Mouse (Mus musculus) liver, embryonic 16.5 days (tissue): ENCODE measurements at regions not wholly inside any gene's neighbourhood (a gene's known extent, or its start where the extent isn't known, plus 50 kb on each side); places are given as distances from the start of the nearest gene placed in this dataset.

Source experiments
- ATAC-seq: fragments of 200-750 bp; cut with Nextera tagmentation; 2 replicates; pipeline ENCODE4 v1.8.0; 2017; ENCODE audit warnings: low read depth, mild to moderate bottlenecking, moderate number of reproducible peaks, moderate library complexity
- H3K27ac ChIP-seq: fragments of 300-500 bp; sonication (generic); 2 replicates; pipeline ENCODE4 v1.5.1; 2014; ENCODE audit warnings: mild to moderate bottlenecking, low read length
- H3K27me3 ChIP-seq: fragments of 300-500 bp; sonication (generic); 2 replicates; pipeline ENCODE4 v1.6.1; 2014; ENCODE audit warnings: low read depth, low read length, mixed read lengths; ENCODE audit not compliant: control insufficient read depth, insufficient read depth
- H3K36me3 ChIP-seq: fragments of 300-500 bp; sonication (generic); 2 replicates; pipeline ENCODE4 v1.6.1; 2014; ENCODE audit warnings: mild to moderate bottlenecking; ENCODE audit not compliant: control insufficient read depth, insufficient read depth
- H3K4me1 ChIP-seq: fragments of 300-500 bp; sonication (generic); 2 replicates; pipeline ENCODE4 v1.6.1; 2014; ENCODE audit warnings: low read depth, low read length, mixed read lengths; ENCODE audit not compliant: control insufficient read depth
- H3K4me2 ChIP-seq: fragments of 300-500 bp; sonication (generic); 2 replicates; pipeline ENCODE4 v1.6.1; 2014; ENCODE audit warnings: low read depth, low read length, mixed read lengths
- H3K4me3 ChIP-seq: fragments of 300-500 bp; sonication (generic); 2 replicates; pipeline ENCODE4 v1.5.1; 2014; ENCODE audit warnings: low read depth, mild to moderate bottlenecking, low read length
- H3K9ac ChIP-seq: fragments of 300-500 bp; sonication (generic); 2 replicates; pipeline ENCODE4 v1.6.1; 2014; ENCODE audit warnings: low read depth, low read length
- H3K9me3 ChIP-seq: fragments of 300-500 bp; sonication (generic); replicated peaks from 2 replicates; pipeline ENCODE4 v1.6.1; 2016; ENCODE audit warnings: low read length; ENCODE audit not compliant: control insufficient read depth
- WGBS: fragments of 180-500 bp; shearing (Covaris S2); extraction: QIAGEN DNeasy Blood & Tissue Kit; methylation state at CpG from one replicate; pipeline ENCODE4 v1.1.7; 2014; ENCODE audit not compliant: insufficient replicate concordance; 5-methylcytosine and 5-hydroxymethylcytosine counted together

- H3K27me3 ChIP-seq: no peaks in the 10 kb centered on the region
- H3K9me3 ChIP-seq: no peaks in the 10 kb centered on the region
- no peak for ATAC-seq
- 66% methylated on average over 3 of the region's 3 CpGs for WGBS
- H3K9ac ChIP-seq: no peak overlapping the region
- no peak overlapping the region for H3K27ac ChIP-seq
- no peak overlapping the region for H3K4me2 ChIP-seq
- no peak overlapping the region for H3K4me3 ChIP-seq
- no peaks in the 10 kb centered on the region for H3K4me1 ChIP-seq
- no peaks in the 10 kb centered on the region for H3K36me3 ChIP-seq
These were observed 412.5 kb upstream of the Intu start for GRCm38 (mm10) chr3:40118551-40118950.

GRCm38 (mm10) chr3:40119462-40119861, 411.6 kb upstream of the Intu start:
- no peak overlapping the region for H3K9ac ChIP-seq
- WGBS: 41% methylated on average over 1 of the region's 1 CpGs
- H3K4me3 ChIP-seq: no peak overlapping the region
- ATAC-seq: no peak
- H3K9me3 ChIP-seq: no peaks in the 10 kb centered on the region
- no peak overlapping the region for H3K27ac ChIP-seq
- H3K27me3 ChIP-seq: no peaks in the 10 kb centered on the region
- no peak overlapping the region for H3K4me2 ChIP-seq
- no peaks in the 10 kb centered on the region for H3K36me3 ChIP-seq
- no peaks in the 10 kb centered on the region for H3K4me1 ChIP-seq

DNA sequence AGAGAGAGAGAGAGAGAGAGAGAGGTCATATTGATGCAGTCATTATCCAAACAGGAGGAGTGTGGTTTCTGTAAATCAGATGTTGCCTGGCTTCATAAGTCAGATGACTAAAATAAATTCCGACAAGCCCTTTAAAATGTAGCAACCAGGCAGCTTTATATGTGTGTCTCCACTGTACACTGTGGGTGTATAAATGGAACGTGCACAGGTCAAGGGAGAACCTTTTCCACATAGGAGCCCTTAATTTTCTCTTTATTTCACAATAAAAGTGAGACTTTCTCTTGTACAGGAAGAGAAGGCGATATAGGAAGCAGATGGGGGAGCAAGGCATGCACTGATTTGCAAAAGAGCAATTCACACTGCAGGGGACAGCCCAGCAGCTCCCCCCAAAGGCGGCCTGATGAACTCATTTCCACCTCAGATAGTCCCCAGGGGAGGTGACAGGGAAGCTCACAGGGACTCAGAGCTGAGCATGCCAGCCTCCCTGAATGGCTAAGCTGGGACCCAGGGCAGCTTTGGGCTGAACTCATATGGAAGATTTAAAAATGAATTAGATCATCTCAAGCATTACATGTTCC, 410.7 kb upstream of the Intu start:
- Histone ChIP-seq H3K9me3 (no peaks in the 10 kb centered on the region), H3K4me1 (no peaks in the 10 kb centered on the region), H3K36me3 (no peaks in the 10 kb centered on the region), H3K9ac (no peak overlapping the region), H3K27ac (no peak overlapping the region), H3K4me2 (no peak overlapping the region), H3K27me3 (no peaks in the 10 kb centered on the region), H3K4me3 (no peak overlapping the region)
- no peak for ATAC-seq
- WGBS: 21% methylated on average over 4 of the region's 4 CpGs

GRCm38 (mm10) chr3:40123558-40124236, 407.4 kb upstream of the Intu start:
- no peak overlapping the region for H3K9ac ChIP-seq
- no peak overlapping the region for H3K4me3 ChIP-seq
- ATAC-seq: no peak
- no peaks in the 10 kb centered on the region for H3K9me3 ChIP-seq
- no peaks in the 10 kb centered on the region for H3K27me3 ChIP-seq
- no peaks in the 10 kb centered on the region for H3K4me1 ChIP-seq
- no peak overlapping the region for H3K27ac ChIP-seq
- 69% methylated on average over 9 of the region's 9 CpGs for WGBS
- H3K36me3 ChIP-seq: no peaks in the 10 kb centered on the region
- no peak overlapping the region for H3K4me2 ChIP-seq

DNA sequence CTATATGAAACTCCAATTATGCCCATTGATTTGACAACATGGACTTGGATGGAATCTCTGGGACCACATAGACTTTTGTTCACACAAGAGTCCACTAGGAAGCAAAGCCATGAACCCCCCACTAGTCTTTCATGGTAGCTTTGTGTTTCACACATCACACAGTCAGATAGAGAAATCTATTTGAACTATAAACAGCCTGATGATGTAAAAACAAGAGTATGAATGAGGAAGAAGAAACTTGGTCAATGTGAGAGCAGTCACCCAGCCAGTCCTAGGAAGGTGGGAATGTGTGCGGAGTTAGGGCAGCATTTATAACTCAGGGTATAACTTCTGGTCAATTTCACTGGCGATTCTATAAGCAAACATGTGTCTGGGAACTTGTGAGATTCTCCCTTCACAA, 404.2 kb upstream of the Intu start:
- no peaks in the 10 kb centered on the region for H3K9me3 ChIP-seq
- no peak for ATAC-seq
- 49% methylated on average over 2 of the region's 2 CpGs for WGBS
- no peaks in the 10 kb centered on the region for H3K4me1 ChIP-seq
- no peak overlapping the region for H3K27ac ChIP-seq
- H3K36me3 ChIP-seq: no peaks in the 10 kb centered on the region
- H3K27me3 ChIP-seq: no peaks in the 10 kb centered on the region
- no peak overlapping the region for H3K4me2 ChIP-seq
- H3K4me3 ChIP-seq: no peak overlapping the region
- no peak overlapping the region for H3K9ac ChIP-seq

GRCm38 (mm10) chr3:40130858-40131584, 400.1 kb upstream of the Intu start:
- no peak for ATAC-seq
- WGBS: 55% methylated on average over 8 of the region's 8 CpGs
- Histone ChIP-seq H3K9me3 (no peaks in the 10 kb centered on the region), H3K4me2 (no peak overlapping the region), H3K27me3 (no peaks in the 10 kb centered on the region), H3K9ac (no peak overlapping the region), H3K36me3 (no peaks in the 10 kb centered on the region), H3K27ac (no peak overlapping the region), H3K4me3 (no peak overlapping the region), H3K4me1 (no peaks in the 10 kb centered on the region)

GRCm38 (mm10) chr3:40138671-40139070, 392.4 kb upstream of the Intu start:
- Histone ChIP-seq H3K36me3 (no peaks in the 10 kb centered on the region), H3K9me3 (no peaks in the 10 kb centered on the region), H3K4me1 (no peaks in the 10 kb centered on the region), H3K4me3 (no peak overlapping the region), H3K4me2 (no peak overlapping the region), H3K9ac (no peak overlapping the region), H3K27ac (no peak overlapping the region), H3K27me3 (no peaks in the 10 kb centered on the region)
- WGBS: 69% methylated on average over 5 of the region's 5 CpGs
- no peak for ATAC-seq

- no peak overlapping the region for H3K4me3 ChIP-seq
- H3K9ac ChIP-seq: no peak overlapping the region
- H3K36me3 ChIP-seq: no peaks in the 10 kb centered on the region
- H3K27ac ChIP-seq: no peak overlapping the region
- ATAC-seq: no peak
- H3K4me2 ChIP-seq: no peak overlapping the region
- no peaks in the 10 kb centered on the region for H3K9me3 ChIP-seq
- 69% methylated on average over 5 of the region's 5 CpGs for WGBS
- H3K4me1 ChIP-seq: no peaks in the 10 kb centered on the region
- H3K27me3 ChIP-seq: no peaks in the 10 kb centered on the region
These were observed 388.9 kb upstream of the Intu start for GRCm38 (mm10) chr3:40142229-40142628.

DNA sequence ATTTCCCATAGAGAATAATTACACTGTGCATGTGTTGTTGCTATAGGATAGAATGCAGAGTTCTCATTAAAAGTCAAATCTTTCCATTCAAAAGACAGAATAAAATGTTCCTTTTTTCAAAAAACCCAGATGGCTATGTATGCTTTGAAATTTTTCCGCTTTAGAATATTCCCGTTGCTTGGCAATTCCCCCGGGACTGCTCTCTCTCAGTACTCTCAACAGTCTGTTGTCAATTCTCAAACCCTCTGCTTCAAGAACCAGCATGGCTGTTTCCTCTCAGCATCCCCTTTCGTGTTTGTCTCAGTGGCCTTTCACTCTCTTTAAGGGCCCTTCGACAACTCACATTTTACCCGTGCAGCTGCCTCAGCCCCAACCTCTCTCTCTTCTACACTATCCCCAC, 372.5 kb upstream of the Intu start:
- Histone ChIP-seq H3K27me3 (no peaks in the 10 kb centered on the region), H3K4me3 (no peak overlapping the region), H3K36me3 (no peaks in the 10 kb centered on the region), H3K9ac (no peak overlapping the region), H3K9me3 (no peaks in the 10 kb centered on the region), H3K4me2 (no peak overlapping the region), H3K4me1 (no peaks in the 10 kb centered on the region), H3K27ac (no peak overlapping the region)
- 77% methylated on average over 6 of the region's 6 CpGs for WGBS
- no peak for ATAC-seq
